Mouse (Mus musculus) midbrain, embryonic 13.5 days (tissue): ENCODE data around the gene Mybpc2. TPM values are rescaled to one million over a fixed set of nuclear protein-coding genes. Genes with fewer than 3 reads are reported as not detected.
A peak's percentile ranks its signal among the peaks of the same experiment; 100 is the strongest.

Experiments
- ATAC-seq: fragments of 200-750 bp; cut with Nextera tagmentation; 2 replicates; pipeline ENCODE4 v1.8.0; 2017; ENCODE audit warnings: mild to moderate bottlenecking, moderate TSS enrichment, moderate library complexity
- H3K27ac ChIP-seq: fragments of 300-500 bp; sonication (generic); 2 replicates; pipeline ENCODE4 v1.5.1; 2015; ENCODE audit warnings: inconsistent platforms, mild to moderate bottlenecking, moderate library complexity
- H3K27me3 ChIP-seq: fragments of 300-500 bp; sonication (generic); 2 replicates; pipeline ENCODE4 v1.6.1; 2015; ENCODE audit warnings: mild to moderate bottlenecking, inconsistent platforms
- H3K36me3 ChIP-seq: fragments of 300-500 bp; sonication (generic); 2 replicates; pipeline ENCODE4 v1.6.1; 2015; ENCODE audit warnings: mild to moderate bottlenecking, inconsistent platforms
- H3K4me1 ChIP-seq: fragments of 300-500 bp; sonication (generic); replicated peaks from 2 replicates; pipeline ENCODE4 v1.6.1; 2015; ENCODE audit warnings: inconsistent platforms
- H3K4me2 ChIP-seq: fragments of 300-500 bp; sonication (generic); replicated peaks from 2 replicates; pipeline ENCODE4 v1.6.1; 2015; ENCODE audit warnings: moderate library complexity, mild to moderate bottlenecking, inconsistent platforms
- H3K4me3 ChIP-seq: fragments of 300-500 bp; sonication (generic); replicated peaks from 2 replicates; pipeline ENCODE4 v1.5.1; 2015; ENCODE audit warnings: mild to moderate bottlenecking, inconsistent platforms
- H3K9ac ChIP-seq: fragments of 300-500 bp; sonication (generic); replicated peaks from 2 replicates; pipeline ENCODE4 v1.6.1; 2015; ENCODE audit warnings: mild to moderate bottlenecking, inconsistent platforms
- H3K9me3 ChIP-seq: fragments of 300-500 bp; sonication (generic); 2 replicates; pipeline ENCODE4 v1.6.1; 2016; ENCODE audit warnings: mild to moderate bottlenecking, inconsistent platforms
- WGBS: fragments of 180-500 bp; shearing (Covaris S2); methylation state at CpG from one replicate; pipeline ENCODE4 v1.1.7; 2015; 5-methylcytosine and 5-hydroxymethylcytosine counted together
- polyA plus RNA-seq: library from polyadenylated mRNA; unstranded; fragments of >200 nt; fragmentation: Nextera tagmentation; extraction: Ambion mirVana; gene quantifications from 2 replicates; pipeline ENCODE4 v1.2.1, GENCODE M21; 2015

Gene Mybpc2
- polyA plus RNA-seq, 1 experiment from 2014 or later: 0.16 TPM

DNA sequence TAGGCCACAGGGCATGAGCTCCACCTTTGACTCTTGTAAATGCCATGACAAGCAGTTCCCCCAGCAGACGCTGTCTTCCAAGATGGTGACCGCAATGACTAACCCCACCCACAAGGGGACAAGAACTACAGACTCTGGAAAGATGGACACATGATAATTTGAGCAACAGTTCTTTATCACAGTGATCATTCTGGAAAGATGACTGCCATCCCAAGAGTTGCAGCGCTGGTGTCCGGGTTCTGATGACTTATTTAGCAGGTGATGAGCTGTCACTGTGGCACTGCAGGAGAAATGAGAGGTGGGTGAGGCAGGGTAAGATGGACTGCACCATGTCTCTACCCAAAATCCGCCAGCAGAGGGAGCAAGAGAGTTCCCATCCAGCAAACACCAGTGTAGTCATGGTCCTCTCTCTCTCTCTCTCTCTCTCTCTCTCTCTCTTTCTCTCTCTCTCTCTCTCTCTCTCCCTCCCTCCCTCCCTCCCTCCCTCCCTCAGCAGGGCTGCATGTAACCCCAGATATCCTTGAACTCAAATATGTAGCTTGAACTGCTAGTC is 22.8 kb downstream of the Mybpc2 start:
- peak; percentile 68 for ATAC-seq
- WGBS: 39% methylated on average over 5 of the region's 5 CpGs

DNA sequence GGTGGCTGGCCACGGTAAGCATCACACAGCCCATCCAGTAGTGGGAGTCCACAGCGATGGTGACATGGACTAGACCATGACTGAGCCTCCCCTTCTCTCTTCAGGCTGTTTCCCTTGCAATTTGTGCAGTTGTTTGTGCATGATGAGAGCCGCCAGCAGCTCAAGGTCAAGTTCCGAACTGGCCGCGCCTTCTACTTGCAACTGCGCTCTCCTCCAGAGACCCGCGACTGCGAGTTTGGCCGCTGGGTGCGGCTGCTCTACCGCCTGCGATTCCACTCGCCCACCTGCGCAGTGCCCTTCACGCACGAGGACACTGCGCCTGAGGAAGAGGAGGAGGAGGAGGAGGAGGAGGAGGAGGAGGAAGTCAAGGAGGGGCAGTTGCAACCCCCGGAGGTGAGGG is 24.4 kb downstream of the Mybpc2 start:
- Histone ChIP-seq H3K4me1 (peaks cover 16% of the 10 kb centered on the region), H3K36me3 (no peaks in the 10 kb centered on the region), H3K27me3 (no peaks in the 10 kb centered on the region), H3K9ac (no peak overlapping the region), H3K4me2 (no peak overlapping the region), H3K27ac (no peak overlapping the region), H3K9me3 (no peaks in the 10 kb centered on the region), H3K4me3 (no peak overlapping the region)
- 59% methylated on average over 20 of the region's 20 CpGs for WGBS
- no peak for ATAC-seq

More for the DNA sequence above, 22.8 kb downstream of the Mybpc2 start:
- Histone ChIP-seq H3K27me3 (no peaks in the 10 kb centered on the region), H3K9me3 (no peaks in the 10 kb centered on the region), H3K36me3 (no peaks in the 10 kb centered on the region), H3K4me1 (peaks cover 9% of the 10 kb centered on the region), H3K4me2 (no peak overlapping the region), H3K4me3 (no peak overlapping the region), H3K9ac (no peak overlapping the region), H3K27ac (no peak overlapping the region)

DNA sequence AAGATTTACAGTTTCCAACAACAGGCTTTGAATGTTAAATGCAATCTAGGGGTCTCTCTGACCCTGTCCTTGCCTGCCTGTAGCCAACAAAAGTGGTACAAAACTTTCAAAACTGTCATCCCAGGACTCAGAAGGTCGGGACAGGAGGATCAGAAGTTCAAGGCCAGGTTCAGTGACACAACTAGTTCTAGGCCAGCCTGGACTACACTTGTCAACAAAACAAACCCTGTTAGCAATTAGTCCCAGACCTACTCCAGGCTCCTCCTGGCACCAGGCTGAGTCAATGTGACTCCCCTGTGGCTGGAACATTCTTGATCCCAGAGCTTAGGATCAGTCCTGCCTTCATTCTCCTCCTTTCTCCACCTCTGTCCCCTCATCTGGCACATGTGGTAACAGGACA is 25.5 kb downstream of the Mybpc2 start:
- no peak overlapping the region for H3K4me3 ChIP-seq
- no peaks in the 10 kb centered on the region for H3K27me3 ChIP-seq
- H3K36me3 ChIP-seq: peaks cover 9% of the 10 kb centered on the region; the same call in 1 of the 2 replicates
- H3K4me1 ChIP-seq: peaks cover 26% of the 10 kb centered on the region
- WGBS: 70% methylated on average over 1 of the region's 1 CpGs
- H3K9me3 ChIP-seq: no peaks in the 10 kb centered on the region
- no peak overlapping the region for H3K4me2 ChIP-seq
- ATAC-seq: no peak
- no peak overlapping the region for H3K9ac ChIP-seq
- no peak overlapping the region for H3K27ac ChIP-seq

DNA sequence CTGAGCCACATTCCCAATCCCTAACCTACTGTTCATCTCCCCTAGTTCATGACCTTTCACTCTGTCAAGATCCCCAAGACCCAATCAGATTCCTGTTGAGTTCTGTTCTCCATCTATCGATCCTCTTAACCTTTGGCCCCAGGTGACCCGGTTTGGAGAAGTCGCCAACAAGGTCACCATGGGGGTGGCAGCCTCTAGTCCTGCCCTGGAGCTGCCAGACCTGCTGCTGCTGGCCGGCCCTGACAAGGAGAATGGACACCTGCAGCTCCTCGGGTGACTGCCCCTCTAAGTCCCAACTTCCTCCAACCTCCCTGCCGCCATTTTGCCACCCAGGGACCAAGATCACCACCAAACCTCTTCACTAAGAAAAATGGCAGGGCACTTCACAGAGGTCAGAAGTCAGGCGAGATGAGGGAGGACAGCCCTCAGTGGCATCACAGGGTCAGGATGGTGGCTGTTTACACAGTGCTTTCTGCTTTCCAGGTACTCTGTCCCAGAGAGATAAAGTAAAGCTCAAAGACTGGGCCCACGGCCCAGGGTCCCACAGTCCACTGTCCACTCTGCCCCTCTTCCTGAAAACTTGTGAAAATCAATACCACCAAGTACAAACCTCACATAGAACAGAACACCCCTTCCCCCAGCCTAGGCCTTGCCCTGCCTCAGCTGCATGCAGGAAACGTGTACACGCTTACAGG is 26.9 kb downstream of the Mybpc2 start:
- no peaks in the 10 kb centered on the region for H3K9me3 ChIP-seq
- H3K4me1 ChIP-seq: peaks cover 36% of the 10 kb centered on the region
- H3K27ac ChIP-seq: peak overlapping the region; percentile 98
- peak overlapping the region; percentile 91 for H3K9ac ChIP-seq
- no peaks in the 10 kb centered on the region for H3K27me3 ChIP-seq
- WGBS: 87% methylated on average over 10 of the region's 10 CpGs
- no peak for ATAC-seq
- peak overlapping the region; percentile 75 for H3K4me3 ChIP-seq
- peaks cover 21% of the 10 kb centered on the region for H3K36me3 ChIP-seq
- peak overlapping the region; percentile 84 for H3K4me2 ChIP-seq

DNA sequence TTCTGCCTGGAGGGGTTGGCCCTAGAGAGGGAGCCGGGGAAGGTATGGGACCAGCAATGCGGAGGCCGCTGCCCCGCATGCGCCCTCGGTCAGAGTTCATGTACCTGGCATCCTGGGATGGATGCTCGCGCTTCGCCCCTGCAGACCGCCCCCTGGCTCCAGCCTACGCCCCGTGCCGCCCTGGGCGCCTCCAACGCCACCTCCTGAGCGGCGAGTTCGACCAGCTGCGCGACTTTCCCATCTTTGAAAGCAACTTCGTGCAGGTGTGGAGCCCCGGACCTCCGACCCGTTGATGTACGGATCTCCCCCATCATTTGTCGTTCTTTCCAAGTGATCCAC is 27.7 kb downstream of the Mybpc2 start:
- peak overlapping the region; percentile 91 for H3K9ac ChIP-seq
- H3K9me3 ChIP-seq: no peaks in the 10 kb centered on the region
- H3K36me3 ChIP-seq: peaks cover 28% of the 10 kb centered on the region
- WGBS: under 1% methylated on average over 26 of the region's 26 CpGs
- H3K4me3 ChIP-seq: peak overlapping the region; percentile 75
- peak overlapping the region; percentile 84 for H3K4me2 ChIP-seq
- peaks cover 36% of the 10 kb centered on the region for H3K4me1 ChIP-seq
- no peak for ATAC-seq
- no peaks in the 10 kb centered on the region for H3K27me3 ChIP-seq
- H3K27ac ChIP-seq: peak overlapping the region; percentile 98

DNA sequence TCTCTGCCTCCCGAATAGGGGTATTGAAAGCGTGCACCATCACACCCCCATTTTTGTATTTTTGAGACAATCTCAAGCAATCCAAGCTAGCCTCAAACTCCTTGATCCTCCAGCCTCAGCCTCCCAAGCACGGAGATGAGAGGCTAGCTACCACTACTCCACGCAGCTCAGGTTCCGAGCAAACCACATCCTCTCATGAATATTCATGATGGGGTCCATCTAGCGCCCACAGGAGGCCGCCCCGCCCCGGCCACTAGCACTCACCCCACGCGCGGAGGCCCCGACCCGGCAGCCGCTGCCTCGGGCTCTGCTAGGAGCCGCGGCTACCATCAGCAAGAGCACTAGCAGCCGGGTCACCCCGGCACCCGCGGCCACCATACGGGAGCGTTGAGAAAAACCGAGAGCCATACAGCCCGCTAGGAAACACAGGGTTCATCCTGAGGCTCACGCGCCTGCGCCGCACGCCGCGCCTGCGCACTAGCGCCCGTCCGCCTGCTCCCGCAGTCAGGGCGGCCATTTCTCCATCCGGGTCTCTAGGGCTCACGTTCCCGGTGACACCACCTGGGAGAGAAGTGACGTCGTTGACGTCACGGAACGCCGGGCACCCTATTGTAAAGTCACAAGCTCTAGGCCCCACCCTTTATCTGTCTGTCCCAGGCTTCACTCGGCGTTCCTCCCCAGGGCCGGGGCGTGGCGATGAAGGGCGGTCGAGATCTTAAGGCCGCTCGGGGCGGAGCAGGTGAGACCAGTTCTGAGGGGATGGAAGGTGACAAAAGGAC is 28.3 kb downstream of the Mybpc2 start, which contains the start of the genes Emc10 and Fam71e1:
Gene Emc10, minus strand, starts transcription at position 538 of the 779 bp plus-strand sequence.
Gene Fam71e1, plus strand, starts transcription at position 590 of the 779 bp plus-strand sequence.
- Histone ChIP-seq H3K27ac (peak within 1 kb of the TSS; percentile 98), H3K36me3 (peaks cover 34% of the 10 kb centered on the region), H3K4me3 (peak within 1 kb of the TSS; percentile 75), H3K4me2 (peak within 1 kb of the TSS; percentile 84), H3K9ac (peak within 1 kb of the TSS; percentile 94), H3K9me3 (no peaks in the 10 kb centered on the region), H3K4me1 (peaks cover 36% of the 10 kb centered on the region), H3K27me3 (no peaks in the 10 kb centered on the region)
- under 1% methylated on average over 58 of the region's 58 CpGs for WGBS
- ATAC-seq: peak; percentile 95

DNA sequence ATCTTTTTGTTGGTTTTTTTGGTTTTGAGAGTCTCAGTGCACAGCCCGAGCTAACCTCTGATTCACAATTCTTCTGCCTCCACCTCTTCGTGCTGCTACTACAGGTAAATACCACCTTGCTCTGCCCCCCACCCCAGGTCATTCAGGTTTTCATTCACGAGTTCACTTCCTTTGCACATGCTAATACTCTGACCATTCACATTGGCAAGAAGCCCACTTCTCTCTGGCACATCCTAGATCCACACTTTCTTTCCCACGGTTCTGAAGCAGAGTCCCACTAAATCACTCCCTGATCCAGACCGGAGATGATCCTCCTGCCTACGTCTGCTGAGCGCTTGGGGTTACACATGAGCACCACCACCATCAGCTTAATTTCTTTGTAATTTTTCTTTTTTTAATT is 29.4 kb downstream of the Mybpc2 start:
- Histone ChIP-seq H3K36me3 (peaks cover 45% of the 10 kb centered on the region), H3K9me3 (no peaks in the 10 kb centered on the region), H3K4me3 (peak overlapping the region; percentile 75), H3K27me3 (no peaks in the 10 kb centered on the region), H3K4me2 (peak overlapping the region; percentile 84), H3K4me1 (peaks cover 36% of the 10 kb centered on the region), H3K9ac (peak overlapping the region; percentile 94), H3K27ac (no peak overlapping the region)
- no peak for ATAC-seq
- 90% methylated on average over 7 of the region's 7 CpGs for WGBS

DNA sequence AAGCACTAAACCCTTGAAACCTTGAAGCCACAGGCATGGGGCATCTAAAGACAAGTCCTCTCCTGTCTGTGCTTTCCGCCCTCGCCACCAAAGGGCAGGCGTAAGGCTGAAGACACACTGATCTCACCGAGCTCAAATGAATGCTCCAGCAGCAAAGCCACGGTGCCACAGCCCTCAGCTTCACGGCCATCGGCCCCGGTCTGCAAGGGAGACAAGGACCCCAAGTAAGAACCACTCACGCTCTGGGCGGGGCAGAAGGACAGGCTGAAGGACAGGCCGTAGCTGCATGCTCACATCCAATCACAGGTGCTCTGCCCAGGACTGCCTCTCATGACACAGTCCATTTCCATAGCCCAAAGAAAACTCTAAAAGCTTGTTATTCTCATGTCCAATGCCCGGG is 29.8 kb downstream of the Mybpc2 start:
- Histone ChIP-seq H3K9ac (peak overlapping the region; percentile 94), H3K27ac (no peak overlapping the region), H3K36me3 (peaks cover 49% of the 10 kb centered on the region), H3K4me1 (peaks cover 36% of the 10 kb centered on the region), H3K27me3 (no peaks in the 10 kb centered on the region), H3K9me3 (no peaks in the 10 kb centered on the region), H3K4me2 (peak overlapping the region; percentile 84), H3K4me3 (peak overlapping the region; percentile 75)
- no peak for ATAC-seq
- WGBS: 94% methylated on average over 12 of the region's 12 CpGs

DNA sequence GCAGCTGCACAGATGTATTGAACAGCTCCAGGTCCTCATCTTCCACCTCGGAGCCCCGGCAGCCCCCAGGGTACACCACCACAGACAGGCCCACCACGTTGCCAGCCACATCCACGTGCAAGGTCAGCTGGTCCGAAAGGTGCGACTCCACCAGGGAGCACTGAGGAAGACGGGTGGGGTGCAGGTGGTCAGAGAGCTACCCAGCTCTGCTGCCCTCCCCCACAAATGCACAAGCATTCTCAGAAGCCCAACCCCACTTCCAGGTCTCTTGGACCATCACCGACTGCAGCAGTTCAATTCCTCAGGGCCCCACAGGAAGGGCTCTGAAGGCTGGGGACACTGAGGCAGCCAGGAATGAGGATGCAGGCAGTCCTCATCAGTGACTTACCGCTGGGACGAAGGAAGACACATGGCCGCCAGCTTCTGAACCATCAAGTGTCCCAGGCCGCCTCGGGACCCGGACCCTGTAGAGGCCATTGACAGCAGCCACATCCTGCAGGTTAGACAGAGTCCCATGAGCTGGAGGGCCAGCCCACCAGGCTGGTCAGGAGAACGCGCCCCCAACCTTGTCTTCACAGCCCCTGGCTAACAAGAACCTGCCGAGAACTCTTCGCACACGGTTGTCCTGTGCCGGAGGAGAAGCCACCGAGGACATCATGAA is 32.2 kb downstream of the Mybpc2 start:
- WGBS: 96% methylated on average over 21 of the region's 21 CpGs
- Histone ChIP-seq H3K36me3 (peaks cover 61% of the 10 kb centered on the region), H3K27ac (no peak overlapping the region), H3K4me1 (peaks cover 32% of the 10 kb centered on the region), H3K4me3 (no peak overlapping the region), H3K9me3 (no peaks in the 10 kb centered on the region), H3K9ac (no peak overlapping the region), H3K27me3 (no peaks in the 10 kb centered on the region), H3K4me2 (no peak overlapping the region)
- ATAC-seq: no peak

DNA sequence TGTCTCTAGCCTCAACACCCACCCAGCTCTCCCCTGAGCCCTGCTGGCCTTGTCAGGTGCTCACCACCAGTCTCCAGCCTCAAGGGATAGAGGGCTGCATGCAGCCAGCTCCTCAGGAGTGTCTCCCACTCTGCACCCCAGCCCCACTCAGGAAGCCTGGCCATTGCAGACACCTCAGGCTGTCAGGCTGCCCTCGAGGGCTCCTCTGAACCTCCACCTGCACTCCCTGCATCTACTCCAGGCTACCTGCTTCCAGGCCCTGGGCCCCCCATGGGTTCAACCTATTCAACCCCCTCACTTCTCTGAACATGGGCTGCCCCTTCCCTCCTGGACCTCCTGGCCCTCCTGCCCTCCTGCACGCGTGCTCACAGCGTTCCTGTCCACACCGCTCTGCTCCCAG is 33.1 kb downstream of the Mybpc2 start:
- no peak overlapping the region for H3K4me2 ChIP-seq
- no peaks in the 10 kb centered on the region for H3K27me3 ChIP-seq
- peaks cover 30% of the 10 kb centered on the region for H3K4me1 ChIP-seq
- no peak overlapping the region for H3K27ac ChIP-seq
- H3K4me3 ChIP-seq: no peak overlapping the region
- ATAC-seq: no peak
- WGBS: 97% methylated on average over 5 of the region's 5 CpGs
- no peaks in the 10 kb centered on the region for H3K9me3 ChIP-seq
- H3K36me3 ChIP-seq: peaks cover 61% of the 10 kb centered on the region
- no peak overlapping the region; the same call in 1 of the 2 replicates for H3K9ac ChIP-seq

DNA sequence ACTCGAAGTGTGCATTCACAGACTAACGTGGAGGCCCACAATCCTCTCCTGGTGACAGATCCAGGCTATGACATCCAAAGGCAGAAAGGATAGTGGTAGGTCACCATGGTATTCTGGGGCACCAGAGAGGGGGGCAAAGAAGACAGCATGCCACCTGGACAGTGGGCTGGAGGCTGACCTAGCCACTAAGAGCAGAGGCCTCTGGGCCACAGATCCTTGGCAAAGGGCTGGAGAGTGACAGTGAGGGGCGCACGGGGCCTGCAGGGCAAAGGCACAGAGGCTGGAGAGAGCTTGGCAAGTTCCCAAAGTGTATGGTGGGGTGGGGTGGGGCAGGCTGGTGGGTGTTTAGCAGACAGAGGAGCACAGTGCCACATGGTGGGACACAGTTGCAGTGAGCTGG is 34.2 kb downstream of the Mybpc2 start:
- Histone ChIP-seq H3K9ac (no peak overlapping the region), H3K27ac (no peak overlapping the region), H3K36me3 (peaks cover 61% of the 10 kb centered on the region), H3K4me3 (no peak overlapping the region), H3K4me2 (no peak overlapping the region), H3K9me3 (no peaks in the 10 kb centered on the region), H3K27me3 (no peaks in the 10 kb centered on the region), H3K4me1 (peaks cover 25% of the 10 kb centered on the region)
- no peak for ATAC-seq
- WGBS: 98% methylated on average over 4 of the region's 4 CpGs

DNA sequence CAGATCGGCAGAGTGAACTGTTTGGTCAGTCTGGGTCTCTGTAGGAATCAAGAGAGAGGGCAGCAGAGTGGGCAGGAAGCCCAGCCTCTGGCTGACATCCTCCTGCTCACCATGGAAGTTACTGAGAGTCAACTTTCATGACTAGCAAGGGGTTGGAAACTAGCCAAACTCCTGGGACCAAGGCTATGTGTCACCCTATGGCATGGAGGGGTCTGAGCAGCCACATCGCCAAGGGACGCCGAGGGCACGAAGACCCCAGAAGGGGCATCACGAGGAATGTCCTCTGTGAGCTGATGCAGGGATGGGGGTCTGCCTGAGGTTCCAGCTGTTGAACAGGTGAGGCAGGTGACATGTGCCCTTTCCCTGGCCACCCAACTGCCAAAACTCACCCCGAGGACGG is 35.9 kb downstream of the Mybpc2 start:
- no peak overlapping the region for H3K4me3 ChIP-seq
- peaks cover 10% of the 10 kb centered on the region; the same call in 1 of the 2 replicates for H3K4me1 ChIP-seq
- no peak overlapping the region for H3K4me2 ChIP-seq
- H3K36me3 ChIP-seq: peaks cover 49% of the 10 kb centered on the region
- no peak overlapping the region for H3K27ac ChIP-seq
- no peak for ATAC-seq
- H3K27me3 ChIP-seq: no peaks in the 10 kb centered on the region
- H3K9ac ChIP-seq: no peak overlapping the region
- WGBS: 95% methylated on average over 8 of the region's 8 CpGs
- H3K9me3 ChIP-seq: no peaks in the 10 kb centered on the region
